Mouse (Mus musculus): ENCODE results near the gene Plcxd3.
"Not testable (repeated sequence)": the region's sequence is repeated elsewhere in the genome, so short reads cannot be mapped to it uniquely, and the experiment has no call there.

Plcxd3 gene

DNA sequence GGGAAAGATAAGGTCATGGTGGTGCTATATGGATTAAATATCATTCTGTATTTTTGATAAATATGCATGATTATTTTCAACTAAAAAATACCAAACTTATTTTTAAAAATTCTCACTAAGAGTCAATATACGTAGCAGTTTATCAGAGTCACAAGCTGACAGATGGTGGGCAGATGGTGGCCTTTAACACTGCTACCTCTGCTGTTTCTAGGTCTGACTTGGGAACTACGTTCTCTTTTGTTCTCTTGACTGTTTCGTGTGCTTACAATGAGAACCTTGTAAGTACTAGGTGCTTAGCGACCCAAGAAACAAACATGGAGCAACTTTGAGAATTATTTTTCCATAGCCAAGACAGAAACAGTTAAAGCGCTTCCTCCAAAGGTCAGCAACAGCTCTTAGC lies 183.8 kb downstream of the Plcxd3 start:
- DNase-seq (ENCODE audit: low spot score): no peak

DNA sequence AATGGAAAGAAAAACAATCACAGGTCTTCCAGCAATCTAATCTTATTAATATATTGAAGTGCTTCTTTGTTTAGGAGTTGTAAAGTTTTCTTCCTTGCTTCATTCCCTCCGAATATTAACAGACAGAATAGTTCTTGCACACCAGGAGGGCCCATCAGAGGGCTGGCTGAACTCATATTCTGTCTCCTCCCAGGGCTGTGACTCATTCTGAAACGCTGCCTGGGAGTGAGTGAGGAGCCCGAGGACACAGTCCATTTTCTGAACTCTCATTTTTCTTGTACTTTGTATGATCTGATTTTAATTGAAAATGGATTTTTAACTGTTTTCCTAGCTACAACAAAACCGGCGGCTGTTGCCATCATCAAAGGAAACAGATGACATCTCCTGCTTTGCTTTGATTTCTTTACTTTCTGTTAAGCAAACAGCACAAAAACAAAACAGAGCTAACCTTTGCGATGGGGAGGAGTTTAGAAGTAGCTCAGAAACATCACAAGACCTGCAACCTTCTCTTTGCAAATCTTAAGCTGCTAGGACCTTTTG lies 186.2 kb downstream of the Plcxd3 start:
- DNase-seq (ENCODE audit: low spot score): no peak

DNA sequence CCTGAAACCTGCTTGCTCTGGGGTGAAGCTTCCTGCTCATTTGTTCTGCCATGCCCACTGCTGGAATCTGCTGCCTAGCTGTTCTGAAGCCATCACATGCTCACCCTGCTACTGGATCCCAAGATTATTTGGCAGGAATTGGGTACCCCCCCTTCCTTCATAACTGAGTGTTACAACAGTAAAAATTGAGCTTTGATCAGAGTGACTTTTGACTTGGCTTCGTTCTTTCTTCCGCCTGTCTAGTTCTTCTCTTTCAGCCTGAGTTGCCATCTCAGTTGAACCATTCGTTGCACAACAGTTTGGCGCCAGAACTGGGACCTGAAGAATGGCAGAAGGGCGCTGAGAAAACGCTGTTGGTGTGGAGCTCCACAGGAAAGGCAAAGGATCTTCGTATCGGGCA lies 220.2 kb downstream of the Plcxd3 start:
- DNase-seq (ENCODE audit: low spot score): not testable (repeated sequence)

DNA sequence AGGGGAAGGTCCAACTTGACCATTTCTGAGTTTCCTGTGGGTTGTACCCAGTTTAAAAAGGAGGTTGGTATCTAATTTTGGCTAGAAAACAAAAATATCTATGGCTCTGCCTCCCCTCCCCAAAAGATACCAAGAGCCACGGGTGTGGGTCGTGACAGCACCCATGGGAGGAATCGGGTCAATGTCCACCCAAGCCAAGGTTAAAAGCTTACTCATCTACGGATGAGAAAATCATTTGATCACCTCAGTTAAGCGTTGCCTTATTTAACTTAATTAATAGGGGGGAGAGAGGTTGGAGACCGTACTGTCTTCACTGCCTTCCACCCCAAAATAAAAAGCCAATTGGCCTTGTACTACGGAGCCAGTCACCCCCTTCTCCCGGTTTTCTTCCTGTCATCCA lies 223.4 kb downstream of the Plcxd3 start:
- DNase-seq (ENCODE audit: low spot score): not testable (repeated sequence)

DNA sequence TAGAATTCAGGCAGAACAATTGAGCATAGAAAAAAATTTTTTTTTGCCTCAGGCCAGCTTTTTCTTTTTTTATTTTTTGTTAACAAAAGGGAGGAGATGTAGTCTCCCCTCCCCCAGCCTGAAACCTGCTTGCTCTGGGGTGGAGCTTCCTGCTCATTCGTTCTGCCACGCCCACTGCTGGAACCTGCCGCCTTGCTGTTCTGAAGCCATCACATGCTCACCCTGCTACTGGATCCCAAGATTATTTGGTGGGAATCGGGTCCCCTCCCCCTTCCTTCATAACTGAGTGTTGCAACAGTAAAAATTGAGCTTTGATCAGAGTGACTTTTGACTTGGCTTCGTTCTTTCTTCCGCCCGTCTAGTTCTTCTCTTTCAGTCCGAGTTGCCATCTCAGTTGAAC lies 224.0 kb downstream of the Plcxd3 start:
- not testable (repeated sequence) for DNase-seq (ENCODE audit: low spot score)

DNA sequence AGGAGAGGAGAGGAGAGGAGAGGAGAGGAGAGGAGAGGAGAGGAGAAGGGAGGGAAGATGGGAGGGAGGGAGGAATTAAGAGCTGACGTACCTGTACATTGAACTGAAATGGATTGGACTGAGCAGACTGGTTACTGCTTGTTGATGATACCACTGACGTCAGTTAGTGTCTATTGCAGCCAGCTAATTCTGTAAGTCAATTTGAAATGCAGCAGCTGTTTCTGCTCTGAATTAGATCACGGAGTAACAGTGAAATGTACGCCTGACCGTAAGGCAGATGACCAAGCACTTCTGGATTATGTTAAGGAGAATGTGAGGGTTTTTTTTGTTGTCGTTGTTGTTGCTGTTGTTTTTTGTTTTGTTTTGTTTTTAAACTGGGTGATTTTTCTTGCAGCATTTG lies 230.3 kb downstream of the Plcxd3 start:
- no peak for DNase-seq (ENCODE audit: low spot score)
